8 mouse cellular contexts compared by ENCODE assay signal in the genomic region with DNA sequence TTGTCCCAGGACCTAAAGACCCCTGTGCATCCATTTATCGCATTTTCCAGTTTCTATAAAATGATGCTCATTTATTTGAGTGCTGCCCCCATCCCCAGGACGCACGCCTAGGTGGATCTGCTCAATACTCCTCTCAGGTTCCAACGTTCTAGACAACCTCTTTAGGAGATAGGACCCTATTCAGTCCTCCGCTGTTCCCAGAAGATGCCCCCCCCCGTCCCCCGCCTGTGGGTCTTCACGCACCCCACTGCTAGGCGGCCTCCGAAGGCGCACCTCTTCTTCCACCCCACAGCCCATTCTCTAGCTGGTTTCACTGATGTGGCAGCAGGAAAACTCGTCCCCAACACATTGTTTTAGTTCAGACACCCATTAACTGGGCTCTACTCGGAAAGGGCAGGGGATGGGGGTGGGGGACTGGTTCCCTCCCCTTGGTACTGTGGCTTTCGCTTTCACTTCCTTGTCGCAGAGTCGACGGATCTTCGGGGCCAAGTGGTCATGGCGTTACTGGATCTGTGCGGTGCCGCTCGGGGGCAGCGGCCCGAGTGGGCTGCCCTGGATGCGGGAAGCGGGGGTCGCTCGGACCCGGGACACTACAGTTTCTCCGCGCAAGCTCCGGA. TPM values are rescaled to one million over a fixed set of nuclear protein-coding genes. Genes with fewer than 3 reads are reported as not detected.
DNase-seq lines count a peak whose midpoint lies in the region; ATAC-seq lines count a peak whose summit lies in the region.

No protein-coding gene starts in this region.

- H3K27me3 ChIP-seq in erythroblast, embryonic 14.5 days (ENCODE audit: control insufficient read depth): peaks cover 65% of the 10 kb centered on the region
- peaks cover 84% of the 10 kb centered on the region for H3K27me3 ChIP-seq in embryonic facial prominence, embryonic 12.5 days
- H3K27me3 ChIP-seq in megakaryocyte, embryonic 14.5 days (replicated peaks): peaks cover 3% of the 10 kb centered on the region
- peaks cover 37% of the 10 kb centered on the region for H3K27me3 ChIP-seq in stomach, embryonic 15.5 days (replicated peaks)

- H3K9me3 ChIP-seq in erythroblast, embryonic 14.5 days (ENCODE audit: control insufficient read depth, low read length): no peaks in the 10 kb centered on the region
- no peaks in the 10 kb centered on the region for H3K9me3 ChIP-seq in embryonic facial prominence, embryonic 12.5 days
- H3K9me3 ChIP-seq in megakaryocyte, embryonic 14.5 days: no peaks in the 10 kb centered on the region
- no peaks in the 10 kb centered on the region for H3K9me3 ChIP-seq in stomach, embryonic 15.5 days

- no peaks in the 10 kb centered on the region for H3K36me3 ChIP-seq in erythroblast, embryonic 14.5 days (ENCODE audit: control insufficient read depth)
- H3K36me3 ChIP-seq in embryonic facial prominence, embryonic 12.5 days: no peaks in the 10 kb centered on the region
- peaks cover 57% of the 10 kb centered on the region for H3K36me3 ChIP-seq in megakaryocyte, embryonic 14.5 days (replicated peaks; ENCODE audit: low read length)
- H3K36me3 ChIP-seq in stomach, embryonic 15.5 days: no peaks in the 10 kb centered on the region

- ATAC-seq in erythroblast, adult 5-6 weeks (replicated peaks; ENCODE audit: low FRiP score, poor library complexity, severe bottlenecking): no peak
- ATAC-seq in embryonic facial prominence, embryonic 12.5 days (ENCODE audit: insufficient number of reproducible peaks, insufficient read depth, low FRiP score, low TSS enrichment): no peak
- ATAC-seq in stomach, embryonic 15.5 days (ENCODE audit: insufficient read depth, low FRiP score, low read depth): no peak; the same call in 1 of the 2 replicates

- intact Hi-C loops in heart, postnatal 10 days (cut with DNase I): no loop called here

- H3K27ac ChIP-seq in embryonic facial prominence, embryonic 12.5 days: no peak overlapping the region
- H3K27ac ChIP-seq in stomach, embryonic 15.5 days: no peak overlapping the region

- peak; percentile 62 to 68 for DNase-seq in heart, postnatal 10 days
- peak; percentile 67 to 78 for DNase-seq in kidney, postnatal 25 days
- no peak for DNase-seq in frontal cortex, postnatal 36 days (ENCODE audit: low spot score in 2 of 2)

- 2% methylated on average over 32 of the region's 32 CpGs for WGBS in embryonic facial prominence, embryonic 12.5 days
- 1% methylated on average over 32 of the region's 32 CpGs for WGBS in stomach, embryonic 15.5 days

- H3K4me1 ChIP-seq in erythroblast, embryonic 14.5 days (ENCODE audit: control insufficient read depth): peaks cover 14% of the 10 kb centered on the region
- peaks cover 9% of the 10 kb centered on the region for H3K4me1 ChIP-seq in embryonic facial prominence, embryonic 12.5 days
- H3K4me1 ChIP-seq in megakaryocyte, embryonic 14.5 days: peaks cover 66% of the 10 kb centered on the region
- H3K4me1 ChIP-seq in stomach, embryonic 15.5 days: peaks cover 10% of the 10 kb centered on the region

- peak overlapping the region; percentile 58 for H3K4me2 ChIP-seq in embryonic facial prominence, embryonic 12.5 days (replicated peaks)
- H3K4me2 ChIP-seq in stomach, embryonic 15.5 days: peak overlapping the region; percentile 78

- H3K9ac ChIP-seq in embryonic facial prominence, embryonic 12.5 days: no peak overlapping the region
- peak overlapping the region; percentile 17 for H3K9ac ChIP-seq in stomach, embryonic 15.5 days

- peak overlapping the region; percentile 47 for H3K4me3 ChIP-seq in erythroblast, embryonic 14.5 days (replicated peaks)
- H3K4me3 ChIP-seq in embryonic facial prominence, embryonic 12.5 days: peak overlapping the region; percentile 32
- peak overlapping the region; percentile 98 for H3K4me3 ChIP-seq in megakaryocyte, embryonic 14.5 days (replicated peaks)
- peak overlapping the region; percentile 49 for H3K4me3 ChIP-seq in stomach, embryonic 15.5 days (replicated peaks)

RNA-seq across cellular contexts. Expression of a gene that starts 0.5 kb away (rescaled TPM):
- polyA plus RNA-seq in erythroblast, embryonic 14.5 days (2012): 0.24 and 0.28 TPM in 2 replicates
- 35.5 and 50.4 TPM in 2 replicates for total RNA-seq in erythroblast, adult 5-6 weeks (2015; ENCODE audit: low replicate concordance)
- 34.0 and 37.2 TPM in 2 replicates for total RNA-seq in erythroblast, adult 5-6 weeks (2017; ENCODE audit: low replicate concordance)
- polyA plus RNA-seq in embryonic facial prominence, embryonic 12.5 days (2016; fragmentation: Nextera tagmentation; extraction: Ambion mirVana): 2.1 and 3.5 TPM in 2 replicates
- total RNA-seq in heart, postnatal 10 days (2021): 10 to 100 TPM; 10.3 to 10.7 TPM
- polyA plus RNA-seq in megakaryocyte, embryonic 14.5 days (2012; ENCODE audit: insufficient read depth, low replicate concordance): 16.6 and 74.9 TPM in 2 replicates
- 12.1 and 14.6 TPM in 2 replicates for polyA plus RNA-seq in stomach, embryonic 15.5 days (2015; fragmentation: Nextera tagmentation; extraction: Ambion mirVana)

RNA-seq across cellular contexts. Expression of a gene that starts 5.3 kb away (rescaled TPM):
- 0.83 and 1.0 TPM in 2 replicates for polyA plus RNA-seq in erythroblast, embryonic 14.5 days (2012)
- total RNA-seq in erythroblast, adult 5-6 weeks (2015; ENCODE audit: low replicate concordance): 0.38 and 5.2 TPM in 2 replicates
- 7.8 and 11.2 TPM in 2 replicates for total RNA-seq in erythroblast, adult 5-6 weeks (2017; ENCODE audit: low replicate concordance)
- 1.3 and 2.3 TPM in 2 replicates for polyA plus RNA-seq in embryonic facial prominence, embryonic 12.5 days (2016; fragmentation: Nextera tagmentation; extraction: Ambion mirVana)
- 10 to 100 TPM; 17.6 to 20.3 TPM for total RNA-seq in heart, postnatal 10 days (2021)
- polyA plus RNA-seq in megakaryocyte, embryonic 14.5 days (2012; ENCODE audit: insufficient read depth, low replicate concordance): 87.3 and 103 TPM in 2 replicates
- 5.5 and 7.0 TPM in 2 replicates for polyA plus RNA-seq in stomach, embryonic 15.5 days (2015; fragmentation: Nextera tagmentation; extraction: Ambion mirVana)

RNA-seq across cellular contexts. Expression of a gene that starts 10.4 kb away (rescaled TPM):
- polyA plus RNA-seq in erythroblast, embryonic 14.5 days (2012): 0.05 and 0.10 TPM in 2 replicates
- total RNA-seq in erythroblast, adult 5-6 weeks (2015; ENCODE audit: low replicate concordance): 16.1 and 55.0 TPM in 2 replicates
- total RNA-seq in erythroblast, adult 5-6 weeks (2017; ENCODE audit: low replicate concordance): 17.2 and 29.1 TPM in 2 replicates
- polyA plus RNA-seq in embryonic facial prominence, embryonic 12.5 days (2016; fragmentation: Nextera tagmentation; extraction: Ambion mirVana): 1.8 and 2.0 TPM in 2 replicates
- total RNA-seq in heart, postnatal 10 days (2021): 1 to 10 TPM; 3.2 to 4.6 TPM
- polyA plus RNA-seq in megakaryocyte, embryonic 14.5 days (2012; ENCODE audit: insufficient read depth, low replicate concordance): 15.3 and 32.2 TPM in 2 replicates
- polyA plus RNA-seq in stomach, embryonic 15.5 days (2015; fragmentation: Nextera tagmentation; extraction: Ambion mirVana): 7.9 and 8.1 TPM in 2 replicates

RNA-seq across cellular contexts. Expression of a gene that starts 10.7 kb away (rescaled TPM):
- 0.05 and 0.06 TPM in 2 replicates for polyA plus RNA-seq in erythroblast, embryonic 14.5 days (2012)
- total RNA-seq in erythroblast, adult 5-6 weeks (2015; ENCODE audit: low replicate concordance): 6.9 and 12.1 TPM in 2 replicates
- 13.3 and 24.7 TPM in 2 replicates for total RNA-seq in erythroblast, adult 5-6 weeks (2017; ENCODE audit: low replicate concordance)
- 4.7 TPM in 2 replicates for polyA plus RNA-seq in embryonic facial prominence, embryonic 12.5 days (2016; fragmentation: Nextera tagmentation; extraction: Ambion mirVana)
- 1 to 10 TPM; 6.7 to 7.0 TPM for total RNA-seq in heart, postnatal 10 days (2021)
- 27.1 and 27.9 TPM in 2 replicates for polyA plus RNA-seq in megakaryocyte, embryonic 14.5 days (2012; ENCODE audit: insufficient read depth, low replicate concordance)
- 7.5 and 7.7 TPM in 2 replicates for polyA plus RNA-seq in stomach, embryonic 15.5 days (2015; fragmentation: Nextera tagmentation; extraction: Ambion mirVana)

RNA-seq across cellular contexts. Expression of a gene that starts 40.7 kb away (rescaled TPM):
- polyA plus RNA-seq in erythroblast, embryonic 14.5 days (2012): not detected in 2 replicates
- total RNA-seq in erythroblast, adult 5-6 weeks (2015; ENCODE audit: low replicate concordance): 4.8 and 8.1 TPM in 2 replicates
- total RNA-seq in erythroblast, adult 5-6 weeks (2017; ENCODE audit: low replicate concordance): 1.4 TPM in 1 of 2 replicates, not detected in the other
- not detected in 2 replicates for polyA plus RNA-seq in embryonic facial prominence, embryonic 12.5 days (2016; fragmentation: Nextera tagmentation; extraction: Ambion mirVana)
- under 1 TPM; 0.77 to 0.92 TPM for total RNA-seq in heart, postnatal 10 days (2021)
- polyA plus RNA-seq in megakaryocyte, embryonic 14.5 days (2012; ENCODE audit: insufficient read depth, low replicate concordance): 0.76 TPM in 1 of 2 replicates, not detected in the other
- 0.17 and 0.18 TPM in 2 replicates for polyA plus RNA-seq in stomach, embryonic 15.5 days (2015; fragmentation: Nextera tagmentation; extraction: Ambion mirVana)

Comparison
In these comparisons a context has a peak if more than half of its experiments do, and no peak if none do; other contexts are left out.
1. H3K4me3 ChIP-seq: peak in every context shown above with its lines; median percentile 98 in megakaryocyte, embryonic 14.5 days; 49 in stomach, embryonic 15.5 days; 47 in erythroblast, embryonic 14.5 days; 32 in embryonic facial prominence, embryonic 12.5 days.
2. DNase-seq: peak in heart, postnatal 10 days (2 of 2) and kidney, postnatal 25 days (2 of 2); none in frontal cortex, postnatal 36 days (0 of 2).
3. RNA of a gene that starts 5.3 kb away (polyA plus RNA-seq): 87.3 to 103 TPM in megakaryocyte, embryonic 14.5 days; 5.5 to 7.0 TPM in stomach, embryonic 15.5 days, 1.3 to 2.3 TPM in embryonic facial prominence, embryonic 12.5 days and 0.83 to 1.0 TPM in erythroblast, embryonic 14.5 days; every median in the first group is over 10 times any median in the second.